Mouse (Mus musculus) stomach, postnatal 0 days (tissue): Measurements from ENCODE around the gene Gmds.

ENCODE experiments used
- CTCF ChIP-seq: IDR thresholded peaks from 2 replicates; pipeline ENCODE4 v1.5.1; 2016; ENCODE audit warnings: antibody characterized with exemption, low read depth, mild to moderate bottlenecking, moderate library complexity
- EP300 ChIP-seq: optimal IDR thresholded peaks from 2 replicates; pipeline ENCODE3; 2016; ENCODE audit warnings: antibody characterized with exemption

GRCm38 (mm10) chr13:32234019-32234418 lies 104.5 kb downstream of the Gmds start:
- TF ChIP-seq CTCF (no peak), EP300 (no peak)
